Mouse (Mus musculus) MEL (cell line): Measurements from ENCODE around the gene Lrrc52. TPM values are rescaled to one million over a fixed set of nuclear protein-coding genes. Genes with fewer than 3 reads are reported as not detected.

Experiments used
- DNase-seq: peaks from one replicate; pipeline ENCODE4 v3.0.0; 2011; ENCODE audit warnings: low read depth, low spot score
- H3K27ac ChIP-seq: 2 replicates; pipeline ENCODE4 v1.5.1; 2012; ENCODE audit warnings: low read depth, mild to moderate bottlenecking, control low read depth, low read length, moderate library complexity; ENCODE audit not compliant: control insufficient read depth
- H3K27me3 ChIP-seq, 2 experiments: fragments of 150-350 bp in 1 of 2; sonication (generic) in 1 of 2; 2 replicates each; pipeline ENCODE4 v1.6.1; 2012; ENCODE audit warnings: low read length in 2 of 2, mild to moderate bottlenecking in 2 of 2, improper control_type of control experiment in 1 of 2, moderate library complexity in 1 of 2; ENCODE audit not compliant: insufficient read depth in 2 of 2, control insufficient read depth in 1 of 2
- H3K36me3 ChIP-seq, 2 experiments: 2 replicates each; pipeline ENCODE4 v1.6.1; 2012 to 2014; ENCODE audit warnings: low read length in 2 of 2, improper control_type of control experiment in 1 of 2, inconsistent platforms in 1 of 2, mild to moderate bottlenecking in 1 of 2; ENCODE audit not compliant: insufficient read depth in 2 of 2, control insufficient read depth in 1 of 2
- H3K4me1 ChIP-seq, 2 experiments: fragments of 150-350 bp in 1 of 2; sonication (generic) in 1 of 2; 2 replicates each; pipeline ENCODE4 v1.6.1; 2012; ENCODE audit warnings: low read length in 2 of 2, improper control_type of control experiment in 1 of 2, mild to moderate bottlenecking in 1 of 2; ENCODE audit not compliant: insufficient read depth in 2 of 2, control insufficient read depth in 1 of 2
- H3K4me3 ChIP-seq, 2 experiments: fragments of 150-350 bp in 1 of 2; sonication (generic) in 1 of 2; 2 replicates each; pipeline ENCODE4 v1.5.1; 2012; ENCODE audit warnings: low read depth in 2 of 2, low read length in 2 of 2, mild to moderate bottlenecking in 2 of 2, moderate library complexity in 2 of 2, control low read depth in 1 of 2, improper control_type of control experiment in 1 of 2; ENCODE audit not compliant: control insufficient read depth in 1 of 2, insufficient read depth in 1 of 2
- H3K79me2 ChIP-seq: 2 replicates; pipeline ENCODE4 v1.6.1; 2012; ENCODE audit warnings: mild to moderate bottlenecking, low read length, moderate library complexity; ENCODE audit not compliant: control insufficient read depth, poor library complexity, insufficient read depth
- H3K9ac ChIP-seq: 2 replicates; pipeline ENCODE4 v1.6.1; 2012; ENCODE audit warnings: low read depth, mild to moderate bottlenecking, control low read depth, low read length, moderate library complexity; ENCODE audit not compliant: control insufficient read depth, poor library complexity, severe bottlenecking
- H3K9me3 ChIP-seq: fragments of 150-350 bp; sonication (generic); replicated peaks from 2 replicates; pipeline ENCODE4 v1.6.1; 2012; ENCODE audit warnings: mild to moderate bottlenecking, low read length, improper control_type of control experiment, moderate library complexity; ENCODE audit not compliant: insufficient read depth
- CHD1 ChIP-seq: IDR thresholded peaks from 2 replicates; pipeline ENCODE4 v1.6.1; 2012; ENCODE audit warnings: low read depth, mild to moderate bottlenecking, inconsistent platforms, low read length, improper control_type of control experiment
- CTCF ChIP-seq, 3 experiments: IDR thresholded peaks in 2 of 3; conservative IDR thresholded peaks in 1 of 3; 2 replicates each; pipeline ENCODE4 v1.5.1; 2011 to 2012; ENCODE audit warnings: low read length in 3 of 3, low read depth in 2 of 3, mild to moderate bottlenecking in 2 of 3, improper control_type of control experiment in 1 of 3, inconsistent platforms in 1 of 3, mixed read lengths in 1 of 3, moderate library complexity in 1 of 3; ENCODE audit not compliant: control insufficient read depth in 1 of 3, insufficient read depth in 1 of 3, poor library complexity in 1 of 3, severe bottlenecking in 1 of 3
- E2F4 ChIP-seq: IDR thresholded peaks from 2 replicates; pipeline ENCODE4 v1.6.1; 2011; ENCODE audit warnings: low read depth, low read length, improper control_type of control experiment, borderline replicate concordance
- ETS1 ChIP-seq: IDR thresholded peaks from 2 replicates; pipeline ENCODE4 v1.6.1; 2012; ENCODE audit warnings: low read depth, mild to moderate bottlenecking, inconsistent platforms, low read length, improper control_type of control experiment, moderate library complexity
- GABPA ChIP-seq: IDR thresholded peaks from 2 replicates; pipeline ENCODE4 v1.6.1; 2012; ENCODE audit warnings: low read depth, mild to moderate bottlenecking, inconsistent platforms, low read length, improper control_type of control experiment, moderate library complexity
- HCFC1 ChIP-seq: IDR thresholded peaks from 2 replicates; pipeline ENCODE4 v1.6.1; 2012; ENCODE audit warnings: low read depth, mild to moderate bottlenecking, inconsistent platforms, low read length, improper control_type of control experiment, moderate library complexity
- JUND ChIP-seq: IDR thresholded peaks from 2 replicates; pipeline ENCODE4 v1.6.1; 2011; ENCODE audit warnings: low read depth, mild to moderate bottlenecking, improper control_type of control experiment, low read length
- KAT2A ChIP-seq: conservative IDR thresholded peaks from 2 replicates; pipeline ENCODE4 v1.6.1; 2012; ENCODE audit warnings: low read depth, low read length, improper control_type of control experiment, inconsistent platforms
- MAFK ChIP-seq: IDR thresholded peaks from 2 replicates; pipeline ENCODE4 v1.6.1; 2011; ENCODE audit warnings: low read depth, mild to moderate bottlenecking, low read length, improper control_type of control experiment, borderline replicate concordance
- MAX ChIP-seq: IDR thresholded peaks from 2 replicates; pipeline ENCODE4 v1.6.1; 2011; ENCODE audit warnings: low read length, improper control_type of control experiment
- MAZ ChIP-seq: IDR thresholded peaks from 2 replicates; pipeline ENCODE4 v1.6.1; 2012; ENCODE audit warnings: low read depth, mild to moderate bottlenecking, inconsistent platforms, low read length, improper control_type of control experiment
- MXI1 ChIP-seq: IDR thresholded peaks from 2 replicates; pipeline ENCODE4 v1.6.1; 2011; ENCODE audit warnings: mild to moderate bottlenecking, low read depth, low read length, improper control_type of control experiment
- MYC ChIP-seq: IDR thresholded peaks from 2 replicates; pipeline ENCODE4 v1.6.1; 2011; ENCODE audit warnings: low read depth, mild to moderate bottlenecking, low read length, improper control_type of control experiment, moderate library complexity
- NELFE ChIP-seq: IDR thresholded peaks from 2 replicates; pipeline ENCODE4 v1.6.1; 2011; ENCODE audit warnings: low read depth, low read length, improper control_type of control experiment
- POLR2A ChIP-seq, 2 experiments: IDR thresholded peaks; 2 replicates each; pipeline ENCODE4 v1.6.1; 2011 to 2012; ENCODE audit warnings: low read length in 2 of 2, mild to moderate bottlenecking in 2 of 2, control low read depth in 1 of 2, improper control_type of control experiment in 1 of 2, low read depth in 1 of 2, moderate library complexity in 1 of 2; ENCODE audit not compliant: control insufficient read depth in 1 of 2, insufficient read depth in 1 of 2, poor library complexity in 1 of 2
- POLR2AphosphoS2 ChIP-seq: IDR thresholded peaks from 2 replicates; pipeline ENCODE4 v1.6.1; 2011; ENCODE audit warnings: low read length, improper control_type of control experiment
- POLR2AphosphoS5 ChIP-seq: IDR thresholded peaks from 2 replicates; pipeline ENCODE4 v1.6.1; 2012; ENCODE audit warnings: low read depth, borderline replicate concordance, mild to moderate bottlenecking, inconsistent platforms, low read length, moderate library complexity, mixed read lengths
- SIN3A ChIP-seq: IDR thresholded peaks from 2 replicates; pipeline ENCODE4 v1.6.1; 2012; ENCODE audit warnings: low read length, improper control_type of control experiment, inconsistent platforms
- SMC3 ChIP-seq: IDR thresholded peaks from 2 replicates; pipeline ENCODE4 v1.6.1; 2011; ENCODE audit warnings: low read depth, low read length, improper control_type of control experiment
- TAL1 ChIP-seq: IDR thresholded peaks from 2 replicates; pipeline ENCODE4 v1.6.1; 2012; ENCODE audit warnings: mild to moderate bottlenecking, inconsistent platforms, low read length, moderate library complexity, mixed read lengths
- TBP ChIP-seq: IDR thresholded peaks from 2 replicates; pipeline ENCODE4 v1.8.0; 2011; ENCODE audit warnings: low read depth, low read length, improper control_type of control experiment
- USF2 ChIP-seq, 2 experiments: IDR thresholded peaks; 2 replicates each; pipeline ENCODE4 v1.6.1; 2011 to 2012; ENCODE audit warnings: improper control_type of control experiment in 2 of 2, low read length in 2 of 2, borderline replicate concordance in 1 of 2, inconsistent platforms in 1 of 2, low read depth in 1 of 2, mild to moderate bottlenecking in 1 of 2; ENCODE audit not compliant: insufficient read depth in 1 of 2
- ZC3H11A ChIP-seq: IDR thresholded peaks from 2 replicates; pipeline ENCODE4 v1.6.1; 2012; ENCODE audit warnings: low read depth, mild to moderate bottlenecking, inconsistent platforms, low read length, improper control_type of control experiment
- ZMIZ1 ChIP-seq: IDR thresholded peaks from 2 replicates; pipeline ENCODE4 v1.6.1; 2012; ENCODE audit warnings: low read depth, mild to moderate bottlenecking, inconsistent platforms, low read length, improper control_type of control experiment, moderate library complexity
- ZNF384 ChIP-seq: IDR thresholded peaks from 2 replicates; pipeline ENCODE4 v1.6.1; 2012; ENCODE audit warnings: low read depth, mild to moderate bottlenecking, inconsistent platforms, low read length, improper control_type of control experiment
- polyA plus RNA-seq, 2 experiments: library from polyadenylated mRNA; stranded (reverse) in 1 of 2; unstranded in 1 of 2; fragments of >175 nt in 1 of 2; fragments of >200 nt in 1 of 2; gene quantifications; 2 replicates each; pipeline versions ENCODE4 v1.2.1 to v1.2.4; 2012; ENCODE audit warnings: low replicate concordance in 2 of 2, low read depth in 1 of 2; ENCODE audit not compliant: insufficient read length in 2 of 2, insufficient read depth in 1 of 2, missing spikeins in 1 of 2
- total RNA-seq: library from RNA; depleted of rRNA; stranded (reverse); fragments of 300-350 nt; gene quantifications from 2 replicates; pipeline ENCODE4 v1.2.3, GENCODE M21; 2012

Lrrc52 gene
- total and polyA plus RNA-seq, 3 experiments = not detected

- Histone ChIP-seq H3K9ac (no peak overlapping the region), H3K27me3 (no peaks in the 10 kb centered on the region), H3K9me3 (no peaks in the 10 kb centered on the region), H3K27ac (no peak overlapping the region), H3K79me2 (no peaks in the 10 kb centered on the region), H3K36me3 (no peaks in the 10 kb centered on the region), H3K4me3 (no peak overlapping the region), H3K4me1 (no peaks in the 10 kb centered on the region)
- no peak for TF ChIP-seq HCFC1
- TF ChIP-seq ZC3H11A = no peak
- no peak for TF ChIP-seq MYC
- TF ChIP-seq MAFK = no peak
- TF ChIP-seq POLR2A (IDR thresholded peaks at IDR 0.05; ENCODE audit: control insufficient read depth in 1 of 2, insufficient read depth in 1 of 2, low read depth in 1 of 2, low read length in 2 of 2, poor library complexity in 1 of 2) = no peak
- TF ChIP-seq MXI1 = no peak
- TF ChIP-seq ZMIZ1 = no peak
- TF ChIP-seq ETS1 = no peak
- TF ChIP-seq KAT2A = no peak
- TF ChIP-seq CTCF (IDR thresholded peaks at IDR 0.05 in 2 of 3, conservative IDR thresholded peaks at IDR 0.05 in 1 of 3; ENCODE audit: control insufficient read depth in 1 of 3, insufficient read depth in 1 of 3, low read depth in 2 of 3, low read length in 3 of 3, poor library complexity in 1 of 3, severe bottlenecking in 1 of 3) = no peak
- TF ChIP-seq ZNF384 = no peak
- no peak for TF ChIP-seq SMC3
- TF ChIP-seq USF2 (IDR thresholded peaks at IDR 0.05; ENCODE audit: borderline replicate concordance in 1 of 2, insufficient read depth in 1 of 2, low read depth in 1 of 2, low read length in 2 of 2) = no peak
- no peak for TF ChIP-seq CHD1
- no peak for TF ChIP-seq SIN3A
- DNase-seq = no peak
Observed at GRCm38 (mm10) chr1:167499097-167499850, 32.7 kb upstream of the Lrrc52 start.

GRCm38 (mm10) chr1:167497991-167498390 lies 31.4 kb upstream of the Lrrc52 start:
- DNase-seq = no peak
- TF ChIP-seq POLR2AphosphoS2 (no peak), ZC3H11A (no peak), TBP (no peak), NELFE (no peak), POLR2AphosphoS5 (no peak), TAL1 (no peak), JUND (no peak), MXI1 (no peak), HCFC1 (no peak), E2F4 (no peak), MAZ (no peak), GABPA (no peak), CHD1 (no peak), MAX (no peak)
- TF ChIP-seq, all 39 proteins: peak for 0

More at GRCm38 (mm10) chr1:167497991-167498390, 31.4 kb upstream of the Lrrc52 start:
- H3K4me1 ChIP-seq = no peaks in the 10 kb centered on the region
- no peaks in the 10 kb centered on the region for H3K79me2 ChIP-seq
- no peaks in the 10 kb centered on the region for H3K36me3 ChIP-seq
- no peak overlapping the region for H3K27ac ChIP-seq
- no peak overlapping the region for H3K9ac ChIP-seq
- H3K4me3 ChIP-seq = no peak overlapping the region
- no peaks in the 10 kb centered on the region for H3K9me3 ChIP-seq
- no peaks in the 10 kb centered on the region for H3K27me3 ChIP-seq
